Mouse (Mus musculus) heart, embryonic 10.5 days (tissue): ENCODE measurements around the gene Ptpn6. TPM values are rescaled to one million over a fixed set of nuclear protein-coding genes. Genes with fewer than 3 reads are reported as not detected.
"Not testable (repeated sequence)": the region's sequence is repeated elsewhere in the genome, so short reads cannot be mapped to it uniquely, and the experiment has no call there.

Source experiments
- DNase-seq: peaks from one replicate; pipeline ENCODE4 v3.0.0-alpha.2; 2017; ENCODE audit warnings: low spot score
- H3K27ac ChIP-seq: fragments of 300-500 bp; sonication (generic); 2 replicates; pipeline ENCODE4 v1.5.1; 2016; ENCODE audit warnings: mild to moderate bottlenecking
- H3K27me3 ChIP-seq: fragments of 300-500 bp; sonication (generic); 2 replicates; pipeline ENCODE4 v1.6.1; 2016; ENCODE audit warnings: mild to moderate bottlenecking; ENCODE audit not compliant: poor library complexity, insufficient read depth, severe bottlenecking
- H3K36me3 ChIP-seq: fragments of 300-500 bp; sonication (generic); 2 replicates; pipeline ENCODE4 v1.6.1; 2016; ENCODE audit warnings: mild to moderate bottlenecking, moderate library complexity
- H3K4me1 ChIP-seq: fragments of 300-500 bp; sonication (generic); 2 replicates; pipeline ENCODE4 v1.6.1; 2016; ENCODE audit warnings: mild to moderate bottlenecking
- H3K4me3 ChIP-seq: fragments of 300-500 bp; sonication (generic); 2 replicates; pipeline ENCODE4 v1.5.1; 2016; ENCODE audit warnings: mild to moderate bottlenecking, moderate library complexity
- H3K9me3 ChIP-seq: fragments of 300-500 bp; sonication (generic); 2 replicates; pipeline ENCODE4 v1.6.1; 2016; ENCODE audit warnings: mild to moderate bottlenecking, moderate library complexity
- WGBS: fragments of 180-500 bp; shearing (Covaris S2); methylation state at CpG from one replicate; pipeline ENCODE4 v1.1.7; 2016; 5-methylcytosine and 5-hydroxymethylcytosine counted together
- polyA plus RNA-seq: library from polyadenylated mRNA; unstranded; fragments of >200 nt; fragmentation: Nextera tagmentation; extraction: Ambion mirVana; gene quantifications from 2 replicates; pipeline ENCODE4 v1.2.1, GENCODE M21; 2016

Gene Ptpn6
- polyA plus RNA-seq, 1 experiment from 2014 or later: 8.6 TPM

DNA sequence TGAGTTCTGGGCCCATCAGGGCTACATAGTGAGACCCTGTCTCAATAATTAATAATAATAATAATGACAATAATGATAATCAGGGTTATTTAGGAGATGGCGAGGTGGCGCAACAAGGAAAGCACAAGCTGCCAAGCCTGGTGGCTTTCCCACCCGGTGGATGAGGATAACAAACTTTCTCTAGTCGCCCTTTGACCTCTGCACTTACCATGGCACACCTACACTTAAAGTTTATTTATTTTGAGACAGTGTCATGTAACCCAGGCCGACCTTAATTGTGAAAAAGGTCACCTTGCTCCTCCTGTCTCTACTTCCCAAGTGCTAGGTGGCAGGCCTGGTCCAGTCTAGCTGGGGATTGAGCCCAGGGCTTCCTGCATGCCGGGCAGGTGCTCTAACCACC, 39.8 kb downstream of the Ptpn6 start:
- DNase-seq: no peak
- WGBS: 82% methylated on average over 6 of the region's 6 CpGs
- H3K27me3 ChIP-seq: no peaks in the 10 kb centered on the region
- H3K36me3 ChIP-seq: peaks cover 47% of the 10 kb centered on the region
- no peaks in the 10 kb centered on the region for H3K9me3 ChIP-seq
- H3K4me1 ChIP-seq: peaks cover 19% of the 10 kb centered on the region; the same call in 1 of the 2 replicates
- no peak overlapping the region for H3K4me3 ChIP-seq
- no peak overlapping the region for H3K27ac ChIP-seq

DNA sequence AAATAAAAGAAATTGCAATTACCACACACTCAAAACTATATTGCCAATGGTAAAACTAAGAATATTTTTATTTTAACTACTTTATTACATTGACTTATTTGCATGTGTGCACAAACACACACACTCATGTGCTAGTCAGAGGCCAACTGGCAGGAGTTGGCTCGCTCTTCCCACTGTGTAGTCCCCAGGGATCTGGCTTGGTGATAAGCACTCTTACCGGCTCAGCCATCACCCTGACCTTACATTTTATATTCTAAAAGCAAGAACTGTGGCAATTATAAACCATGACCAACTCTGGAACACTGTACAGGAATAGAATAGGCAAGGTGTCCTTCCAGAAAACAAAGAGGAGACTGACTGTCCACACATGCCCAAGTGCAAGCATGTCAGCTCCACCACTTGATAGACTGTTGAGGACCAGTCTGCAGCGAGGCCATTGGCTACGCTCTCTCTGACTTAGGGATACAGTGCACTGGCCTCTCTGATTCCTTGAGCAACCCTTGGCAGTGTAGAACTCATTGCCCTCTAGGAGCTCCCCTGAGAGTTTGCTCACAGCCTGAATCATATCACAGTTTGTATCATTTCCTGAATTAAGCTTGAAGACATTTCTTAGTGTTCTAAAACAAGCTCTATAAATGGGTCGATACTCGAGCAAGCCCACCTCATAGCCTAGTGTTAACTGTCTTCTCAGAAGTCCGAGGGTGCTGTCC, 41.9 kb downstream of the Ptpn6 start:
- Histone ChIP-seq H3K4me3 (no peak overlapping the region), H3K9me3 (no peaks in the 10 kb centered on the region), H3K27me3 (no peaks in the 10 kb centered on the region), H3K27ac (no peak overlapping the region), H3K36me3 (peaks cover 25% of the 10 kb centered on the region), H3K4me1 (peaks cover 20% of the 10 kb centered on the region; the same call in 1 of the 2 replicates)
- WGBS: 82% methylated on average over 7 of the region's 7 CpGs
- DNase-seq: no peak

DNA sequence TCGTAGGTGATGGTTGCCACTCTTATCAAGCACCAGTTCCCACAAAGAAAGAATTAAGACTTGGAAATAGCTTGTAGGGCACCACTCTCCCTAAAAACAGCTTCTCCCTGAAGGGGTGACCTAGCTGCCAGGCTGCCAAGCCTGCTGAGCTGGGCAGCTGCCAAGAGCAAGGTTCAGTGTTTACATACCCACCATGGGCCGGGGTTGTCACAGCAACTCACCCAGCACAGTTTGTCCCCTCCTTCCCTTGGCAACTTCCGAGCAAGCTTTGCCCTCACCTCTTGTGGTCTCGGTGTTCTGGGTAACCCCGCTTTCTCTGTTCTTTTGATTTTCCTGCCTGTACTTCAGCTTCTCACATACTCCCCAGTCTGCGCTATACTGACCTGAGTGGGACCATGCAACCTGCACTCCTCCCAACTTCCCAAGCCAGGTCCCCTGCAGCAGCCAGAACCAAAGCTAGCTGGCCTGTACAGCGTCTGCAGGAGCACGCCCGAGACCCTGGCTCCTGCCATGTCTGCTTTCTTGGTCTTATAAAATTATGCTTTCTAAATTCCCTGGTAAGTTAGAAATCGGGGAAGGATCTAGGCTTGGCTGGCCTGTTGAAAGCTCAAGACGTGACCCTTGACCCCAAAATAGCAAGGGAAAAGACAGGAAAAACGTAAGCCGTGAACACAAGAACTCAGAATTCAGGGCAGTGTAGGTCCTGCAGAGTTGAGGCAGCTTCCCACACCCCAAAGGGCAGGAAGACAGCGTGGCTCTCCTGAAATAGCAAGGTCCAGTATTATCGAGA, 44.2 kb downstream of the Ptpn6 start:
- DNase-seq: no peak
- Histone ChIP-seq H3K27me3 (no peaks in the 10 kb centered on the region), H3K36me3 (peaks cover 5% of the 10 kb centered on the region; the same call in 1 of the 2 replicates), H3K4me1 (0 out of 2 replicates have a peak, but pooled peaks cover 8% of the 10 kb centered on the region), H3K27ac (no peak overlapping the region), H3K9me3 (no peaks in the 10 kb centered on the region), H3K4me3 (no peak overlapping the region)
- 83% methylated on average over 15 of the region's 15 CpGs for WGBS

DNA sequence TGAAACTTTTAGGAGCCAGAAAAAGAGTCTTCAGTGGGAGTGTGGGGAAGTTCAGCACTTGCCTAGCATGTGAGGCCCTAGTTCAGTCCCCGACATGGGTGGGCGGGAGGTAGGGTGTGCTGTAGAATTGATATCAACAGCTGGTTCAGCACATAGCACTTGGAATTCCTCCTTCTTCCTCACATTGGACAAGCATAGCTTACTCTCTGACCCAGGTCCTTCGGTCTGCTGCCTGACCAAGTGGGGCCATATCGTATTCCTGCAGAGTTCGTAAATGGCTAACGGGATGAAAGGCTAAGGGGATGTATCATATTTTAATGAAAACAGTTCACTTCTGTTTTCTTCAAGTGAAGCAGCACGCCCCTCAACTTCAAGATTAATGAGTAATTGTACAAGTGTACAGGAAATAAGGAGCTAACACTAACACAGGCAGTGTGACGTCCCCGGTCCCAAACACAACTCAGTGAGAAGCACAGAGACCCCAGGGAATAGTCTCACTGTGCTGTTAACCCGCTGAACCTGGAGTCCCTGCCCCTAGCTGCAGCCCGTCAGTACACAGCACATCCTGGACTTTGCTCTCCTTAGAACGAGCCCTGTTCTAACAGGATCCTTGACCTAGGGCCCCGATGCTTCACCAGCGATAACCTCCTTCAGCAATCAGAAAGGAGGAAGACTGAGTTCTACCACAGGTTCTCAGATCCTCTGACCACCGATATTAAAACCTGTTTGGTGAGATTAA, 45.1 kb downstream of the Ptpn6 start:
- Histone ChIP-seq H3K27ac (no peak overlapping the region), H3K36me3 (no peaks in the 10 kb centered on the region), H3K27me3 (no peaks in the 10 kb centered on the region), H3K4me1 (0 out of 2 replicates have a peak, but pooled peaks cover 8% of the 10 kb centered on the region), H3K4me3 (no peak overlapping the region), H3K9me3 (no peaks in the 10 kb centered on the region)
- 82% methylated on average over 15 of the region's 15 CpGs for WGBS
- no peak for DNase-seq

DNA sequence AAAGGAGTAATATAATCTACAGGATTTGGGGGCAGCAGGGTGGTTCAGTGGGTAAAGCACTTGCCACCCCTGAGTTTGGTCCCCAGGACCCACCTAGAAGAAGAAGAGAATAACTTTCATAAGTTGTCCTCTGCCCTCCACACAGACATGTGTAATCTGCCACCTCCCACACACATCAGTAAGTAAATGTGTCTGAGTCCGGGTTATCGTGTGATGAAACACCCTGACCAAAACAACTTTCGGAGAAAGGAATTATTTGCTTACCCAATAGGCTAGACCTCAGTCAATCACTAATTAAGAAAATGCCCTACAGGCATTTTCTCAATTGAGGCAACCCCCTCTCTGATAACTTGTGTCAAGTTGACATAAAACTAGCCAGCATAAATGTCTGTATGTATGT, 48.0 kb downstream of the Ptpn6 start:
- Histone ChIP-seq H3K9me3 (no peaks in the 10 kb centered on the region), H3K36me3 (no peaks in the 10 kb centered on the region), H3K27ac (no peak overlapping the region), H3K27me3 (no peaks in the 10 kb centered on the region), H3K4me1 (peaks cover 8% of the 10 kb centered on the region; the same call in 1 of the 2 replicates), H3K4me3 (no peak overlapping the region)
- WGBS: 98% methylated on average over 3 of the region's 3 CpGs
- DNase-seq: no peak

DNA sequence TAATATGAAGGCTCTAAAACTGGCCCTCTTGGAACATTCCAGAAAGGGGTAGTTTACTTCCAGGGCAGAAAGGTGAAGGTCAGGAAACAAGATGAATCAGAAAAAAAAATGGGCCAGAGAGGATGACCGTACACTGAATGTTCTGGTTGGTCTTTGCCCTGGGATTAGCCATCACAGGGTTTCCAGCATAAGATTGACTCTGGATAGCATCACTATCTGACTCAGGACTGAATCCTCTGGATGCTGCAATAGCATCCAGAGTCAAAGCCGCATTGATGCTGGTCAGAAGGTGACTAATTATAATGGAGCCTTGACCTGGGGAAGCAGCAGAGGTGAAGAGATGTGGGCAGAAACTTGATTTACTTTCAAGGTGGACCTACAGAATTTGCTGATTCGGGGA, 49.5 kb downstream of the Ptpn6 start:
- Histone ChIP-seq H3K4me3 (no peak overlapping the region), H3K27me3 (no peaks in the 10 kb centered on the region), H3K27ac (no peak overlapping the region), H3K4me1 (peaks cover 3% of the 10 kb centered on the region; the same call in 1 of the 2 replicates), H3K36me3 (no peaks in the 10 kb centered on the region), H3K9me3 (no peaks in the 10 kb centered on the region)
- 93% methylated on average over 3 of the region's 3 CpGs for WGBS
- DNase-seq: no peak

DNA sequence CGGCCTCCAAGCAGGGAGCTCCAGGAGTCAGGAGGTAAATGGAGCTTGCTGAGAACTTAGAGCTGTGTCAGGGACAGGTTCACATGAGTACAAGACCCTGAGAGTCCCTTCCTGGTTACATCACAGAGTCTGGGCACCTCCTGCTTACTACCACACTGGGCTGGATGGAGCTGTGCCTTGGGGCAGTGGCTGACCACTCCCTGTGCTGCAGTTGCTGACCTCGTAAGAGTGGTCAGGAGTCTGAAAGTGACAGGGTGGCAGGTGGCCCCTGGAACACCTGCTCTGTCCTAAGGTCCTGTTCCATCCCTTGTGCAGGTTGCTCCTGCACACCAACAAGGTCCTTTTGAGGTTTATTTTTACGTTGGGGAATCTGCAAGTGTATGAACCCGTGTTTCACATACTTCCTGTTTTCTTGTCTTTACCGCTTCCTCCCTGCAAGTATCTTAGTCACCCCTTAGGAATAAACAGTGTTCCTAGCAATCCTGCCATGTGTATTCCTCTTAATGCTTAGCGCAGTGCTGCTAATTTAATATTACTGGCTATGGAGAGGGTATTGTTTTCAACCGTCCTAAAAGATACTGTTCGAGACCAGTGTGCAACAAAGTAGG, 50.3 kb downstream of the Ptpn6 start:
- no peak overlapping the region for H3K4me3 ChIP-seq
- H3K27me3 ChIP-seq: no peaks in the 10 kb centered on the region
- no peaks in the 10 kb centered on the region for H3K9me3 ChIP-seq
- peaks cover 10% of the 10 kb centered on the region for H3K4me1 ChIP-seq
- no peaks in the 10 kb centered on the region for H3K36me3 ChIP-seq
- WGBS: 81% methylated on average over 8 of the region's 8 CpGs
- H3K27ac ChIP-seq: no peak overlapping the region
- DNase-seq: no peak

DNA sequence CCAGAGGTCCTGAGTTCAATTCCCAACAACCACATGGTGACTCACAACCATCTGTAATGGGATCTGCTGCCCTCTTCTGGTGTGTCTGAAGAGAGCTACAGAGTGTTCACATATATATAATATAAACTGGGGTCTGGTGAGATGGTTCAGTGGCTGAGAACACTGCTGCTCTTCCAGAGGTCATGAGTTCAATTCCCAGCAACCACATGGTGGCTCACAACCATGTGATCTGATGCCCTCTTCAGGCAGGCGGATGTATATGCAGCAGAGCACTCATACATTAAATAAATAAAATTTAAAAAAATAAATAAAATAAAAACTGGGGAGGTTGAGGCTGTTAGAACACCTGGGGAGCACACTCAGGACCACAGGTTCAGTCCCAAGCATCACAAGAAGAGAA, 51.9 kb downstream of the Ptpn6 start:
- peaks cover 12% of the 10 kb centered on the region for H3K4me1 ChIP-seq
- not testable (repeated sequence) for H3K27ac ChIP-seq, H3K4me3 ChIP-seq, DNase-seq, H3K27me3 ChIP-seq, H3K36me3 ChIP-seq, H3K9me3 ChIP-seq
- WGBS: 73% methylated on average over 1 of the region's 1 CpGs

DNA sequence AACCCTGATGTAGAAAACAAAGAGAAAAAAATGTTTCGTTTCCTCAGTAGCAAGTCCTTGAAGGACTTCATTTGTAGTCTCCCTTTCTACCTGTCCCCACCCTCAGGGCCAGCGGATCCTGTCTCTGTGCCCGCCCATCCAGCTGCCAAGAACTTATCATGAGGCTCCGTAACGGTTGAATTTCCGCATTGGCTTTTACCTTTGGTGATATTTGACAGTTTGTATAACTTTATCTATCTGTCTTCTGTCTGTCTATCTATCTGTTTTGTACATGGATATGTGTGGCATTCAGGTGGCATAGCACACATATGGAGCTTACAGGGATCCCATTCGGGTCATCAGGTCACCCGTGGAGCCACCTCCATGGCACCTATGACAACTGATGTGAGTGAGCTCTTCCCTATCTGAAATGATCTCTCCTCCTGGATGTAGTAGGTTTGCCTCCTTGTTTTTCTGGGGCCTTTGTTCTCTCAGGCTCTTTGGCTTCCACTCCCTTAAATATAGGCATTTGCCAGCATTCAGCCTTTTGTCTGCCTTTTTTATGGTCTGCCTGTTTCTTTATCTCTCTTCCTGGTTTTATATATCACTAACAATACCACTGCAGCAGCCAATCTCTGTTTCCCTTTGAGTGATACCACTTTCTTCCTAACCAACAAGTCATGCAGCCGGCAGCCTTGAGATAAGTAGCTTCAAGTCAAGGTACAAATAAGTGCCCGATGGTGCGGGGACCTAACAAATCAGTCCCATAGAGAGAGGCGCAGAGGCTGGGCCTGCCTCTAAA, 52.7 kb downstream of the Ptpn6 start:
- no peak overlapping the region for H3K4me3 ChIP-seq
- no peaks in the 10 kb centered on the region for H3K9me3 ChIP-seq
- DNase-seq: no peak
- H3K27ac ChIP-seq: no peak overlapping the region
- peaks cover 12% of the 10 kb centered on the region for H3K4me1 ChIP-seq
- no peaks in the 10 kb centered on the region for H3K27me3 ChIP-seq
- WGBS: 79% methylated on average over 12 of the region's 12 CpGs
- H3K36me3 ChIP-seq: no peaks in the 10 kb centered on the region

DNA sequence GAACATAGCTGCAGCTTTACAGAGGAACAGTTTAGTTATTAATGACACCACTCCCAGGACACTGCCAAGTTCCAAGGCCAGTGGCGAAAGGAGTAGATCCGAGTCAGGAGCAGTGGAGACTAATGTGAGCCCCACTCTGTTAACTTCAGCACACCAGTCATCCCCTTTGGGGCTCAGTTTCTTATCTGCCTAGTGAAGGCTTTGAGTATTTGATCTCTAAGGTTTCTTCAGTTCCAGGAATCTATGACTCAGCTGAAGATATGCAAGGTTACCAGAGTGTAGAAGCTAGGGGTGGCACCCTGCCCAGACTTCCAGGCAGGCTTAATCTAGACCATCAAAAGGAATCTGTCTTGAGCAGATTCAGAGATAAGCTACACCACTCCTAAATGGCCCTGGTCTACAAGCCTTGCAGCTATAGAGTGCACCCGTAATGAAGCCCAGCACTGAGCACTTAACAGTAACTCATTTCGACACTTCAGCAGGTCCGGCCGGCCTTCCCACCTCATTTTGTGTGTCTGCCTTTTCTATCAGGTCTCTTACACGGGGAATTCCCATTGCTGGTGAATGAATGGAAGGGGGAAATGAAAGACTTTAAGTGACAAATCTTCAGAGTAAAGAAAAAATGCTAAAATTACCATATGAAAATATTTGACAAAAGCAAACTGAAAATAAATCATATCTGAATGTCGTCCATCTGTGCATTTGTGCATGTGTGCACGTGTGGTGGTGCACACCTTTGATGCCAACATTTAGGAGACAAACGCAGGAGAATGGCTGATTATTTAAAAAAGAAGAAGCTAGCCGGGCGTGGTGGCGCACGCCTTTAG, 54.7 kb downstream of the Ptpn6 start:
- WGBS: 67% methylated on average over 14 of the region's 14 CpGs
- peaks cover 12% of the 10 kb centered on the region for H3K4me1 ChIP-seq
- H3K36me3 ChIP-seq: no peaks in the 10 kb centered on the region
- no peak overlapping the region for H3K27ac ChIP-seq
- H3K9me3 ChIP-seq: no peaks in the 10 kb centered on the region
- H3K27me3 ChIP-seq: no peaks in the 10 kb centered on the region
- DNase-seq: no peak
- no peak overlapping the region for H3K4me3 ChIP-seq

DNA sequence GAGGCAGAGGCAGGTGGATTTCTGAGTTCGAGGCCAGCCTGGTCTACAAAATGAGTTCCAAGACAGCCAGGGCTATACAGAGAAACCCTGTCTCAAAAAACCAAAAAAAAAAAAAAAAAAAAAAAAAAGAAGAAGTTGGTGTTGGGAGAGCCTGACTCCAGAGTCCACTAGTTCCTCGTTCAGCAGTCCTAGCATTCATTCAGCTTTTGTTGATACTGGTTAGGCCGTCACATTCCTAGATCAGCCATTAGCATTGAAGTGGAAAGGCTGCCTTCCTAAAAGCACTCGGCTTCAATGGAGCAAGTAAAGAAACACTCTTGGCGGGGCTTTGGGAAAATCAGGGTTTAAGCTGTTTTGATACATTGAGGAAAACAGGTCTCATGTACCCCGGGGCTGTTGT, 56.2 kb downstream of the Ptpn6 start:
- peaks cover 12% of the 10 kb centered on the region for H3K4me1 ChIP-seq
- 84% methylated on average over 6 of the region's 6 CpGs for WGBS
- DNase-seq, H3K4me3 ChIP-seq, H3K27me3 ChIP-seq, H3K9me3 ChIP-seq, H3K27ac ChIP-seq, H3K36me3 ChIP-seq: not testable (repeated sequence)
